Mouse (Mus musculus) olfactory bulb, adult 2 months (tissue): ENCODE data around the gene Rtl3.

ENCODE experiments used
- CTCF ChIP-seq: fragments of 200-500 bp; IDR thresholded peaks from 2 replicates; pipeline ENCODE4 v1.5.1; 2012; ENCODE audit warnings: low read depth, mild to moderate bottlenecking, low read length, moderate library complexity; ENCODE audit not compliant: insufficient read depth
- POLR2A ChIP-seq: fragments of 200-500 bp; IDR thresholded peaks from 2 replicates; pipeline ENCODE4 v1.6.1; 2012; ENCODE audit warnings: mild to moderate bottlenecking, low read depth, low read length, moderate library complexity; ENCODE audit not compliant: insufficient read depth

DNA sequence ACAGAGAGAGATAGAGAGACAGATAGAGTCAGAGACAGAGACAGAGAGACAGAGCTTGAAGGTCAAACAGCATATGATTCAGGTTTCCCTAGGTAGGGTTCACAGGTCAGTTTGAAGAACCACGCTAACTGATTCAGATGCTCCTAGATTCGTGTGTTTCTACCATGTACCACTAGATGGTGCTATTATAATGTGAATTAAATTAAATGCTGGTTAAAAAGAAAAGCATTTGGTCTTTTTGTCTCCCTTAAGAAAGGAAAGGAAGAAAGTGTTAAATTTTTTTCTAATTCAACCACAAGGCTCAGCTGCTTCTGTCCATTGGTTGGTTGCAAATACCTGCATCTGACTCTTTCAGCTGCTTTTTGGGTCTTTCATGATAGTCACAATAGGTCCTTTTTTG lies 45.8 kb downstream of the Rtl3 start:
- TF ChIP-seq CTCF (no peak), POLR2A (no peak)
